ENCODE assay signal across 8 mouse cellular contexts in the genomic region with DNA sequence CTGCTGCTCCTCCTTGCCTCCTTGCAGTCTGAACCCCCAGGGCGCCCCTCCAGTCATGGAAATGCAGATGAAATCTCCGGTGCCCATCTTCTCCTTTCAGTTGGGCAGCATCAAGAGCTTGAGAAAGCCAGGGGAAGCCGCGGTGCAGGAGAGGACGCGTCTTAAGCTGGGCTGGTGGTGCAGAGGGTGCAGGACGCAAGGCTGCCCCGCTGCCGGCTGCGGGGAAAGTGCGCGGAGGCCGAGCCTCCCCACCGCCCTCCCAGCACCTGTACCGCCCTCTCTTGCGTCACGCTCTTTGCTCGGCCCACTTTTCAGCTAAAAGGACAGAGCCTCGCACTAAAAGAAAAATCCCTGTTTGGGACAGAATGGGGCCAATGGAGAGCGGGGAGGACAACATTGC. TPM values are rescaled to one million over a fixed set of nuclear protein-coding genes. Genes with fewer than 3 reads are reported as not detected.
DNase-seq lines count a peak whose midpoint lies in the region; ATAC-seq and TF ChIP-seq lines count a peak whose summit lies in the region.

Gene Synpo2 (minus strand): TSS at position 229 of the 400 bp plus-strand sequence.

- H3K9ac ChIP-seq in forebrain, embryonic 12.5 days = peak within 1 kb of the TSS; percentile 46; the same call in 1 of the 2 replicates
- peak within 1 kb of the TSS; percentile 85 for H3K9ac ChIP-seq in heart, embryonic 16.5 days (ENCODE audit: low read length)
- H3K9ac ChIP-seq in liver, embryonic 14.5 days (replicated peaks) = no peak within 1 kb of the TSS
- peak within 1 kb of the TSS; percentile 33; the same call in 1 of the 2 replicates for H3K9ac ChIP-seq in neural tube, embryonic 12.5 days

- no peak for TF ChIP-seq CTCF in bone marrow, adult 2 months (IDR thresholded peaks at IDR 0.05; ENCODE audit: control insufficient read depth, insufficient read depth, low read length)
- no peak for TF ChIP-seq CTCF in liver, embryonic 14.5 days (IDR thresholded peaks at IDR 0.05; ENCODE audit: low read depth)

- no peak for TF ChIP-seq EP300 in liver, embryonic 14.5 days (IDR thresholded peaks at IDR 0.05; ENCODE audit: low read depth)

- no peak within 1 kb of the TSS for H3K27ac ChIP-seq in bone marrow, adult 2 months (ENCODE audit: control insufficient read depth, insufficient read depth, low read depth, low read length, poor library complexity)
- no peak within 1 kb of the TSS for H3K27ac ChIP-seq in forebrain, embryonic 12.5 days
- H3K27ac ChIP-seq in heart, embryonic 16.5 days (ENCODE audit: low read length) = peak within 1 kb of the TSS; percentile 80
- no peak within 1 kb of the TSS for H3K27ac ChIP-seq in liver, embryonic 14.5 days
- H3K27ac ChIP-seq in neural tube, embryonic 12.5 days = no peak within 1 kb of the TSS

- no peaks in the 10 kb centered on the region for H3K4me1 ChIP-seq in bone marrow, adult 2 months (ENCODE audit: control insufficient read depth, insufficient read depth, low read length)
- peaks cover 17% of the 10 kb centered on the region for H3K4me1 ChIP-seq in forebrain, embryonic 12.5 days
- H3K4me1 ChIP-seq in heart, embryonic 16.5 days (ENCODE audit: control insufficient read depth, insufficient read depth, low read length) = peaks cover 15% of the 10 kb centered on the region
- H3K4me1 ChIP-seq in liver, embryonic 14.5 days (replicated peaks; ENCODE audit: control insufficient read depth in 2 of 2, insufficient read depth in 2 of 2, low read length in 1 of 2) = no peaks in the 10 kb centered on the region
- H3K4me1 ChIP-seq in neural tube, embryonic 12.5 days = peaks cover 9% of the 10 kb centered on the region; the same call in 1 of the 2 replicates

- peak; percentile 85; the same call in 1 of the 2 replicates for ATAC-seq in forebrain, embryonic 12.5 days (ENCODE audit: low FRiP score)
- ATAC-seq in heart, embryonic 16.5 days (replicated peaks; ENCODE audit: extremely low read depth, insufficient read depth, low FRiP score) = peak; percentile 79
- no peak for ATAC-seq in liver, embryonic 14.5 days (ENCODE audit: insufficient read depth)
- ATAC-seq in neural tube, embryonic 12.5 days (ENCODE audit: low FRiP score, low read depth) = peak; percentile 63; the same call in 1 of the 2 replicates

- no peaks in the 10 kb centered on the region for H3K9me3 ChIP-seq in forebrain, embryonic 12.5 days
- peaks cover 4% of the 10 kb centered on the region for H3K9me3 ChIP-seq in heart, embryonic 16.5 days (replicated peaks; ENCODE audit: control insufficient read depth, low read length)
- H3K9me3 ChIP-seq in liver, embryonic 14.5 days (ENCODE audit: control insufficient read depth, low read length) = no peaks in the 10 kb centered on the region
- H3K9me3 ChIP-seq in neural tube, embryonic 12.5 days = peaks cover 4% of the 10 kb centered on the region; the same call in 1 of the 2 replicates

- DNase-seq in A20 (ENCODE audit: low read depth, low spot score) = peak; percentile 77
- peak; percentile 69 for DNase-seq in kidney, postnatal 14 days
- no peak for DNase-seq in liver, embryonic 14.5 days (ENCODE audit: low read depth in 3 of 3, low spot score in 3 of 3)
- peak; percentile 32 for DNase-seq in testis, postnatal 14 days (ENCODE audit: low spot score)

- WGBS in bone marrow, adult 2 months = 6% methylated on average over 20 of the region's 20 CpGs
- WGBS in forebrain, embryonic 12.5 days = under 1% methylated on average over 20 of the region's 20 CpGs
- under 1% methylated on average over 20 of the region's 20 CpGs for WGBS in heart, embryonic 16.5 days
- WGBS in liver, embryonic 14.5 days (ENCODE audit: insufficient replicate concordance) = 1% methylated on average over 20 of the region's 20 CpGs
- WGBS in neural tube, embryonic 12.5 days = under 1% methylated on average over 20 of the region's 20 CpGs

- H3K27me3 ChIP-seq in forebrain, embryonic 12.5 days = peaks cover 18% of the 10 kb centered on the region; the same call in 1 of the 2 replicates
- no peaks in the 10 kb centered on the region for H3K27me3 ChIP-seq in heart, embryonic 16.5 days (ENCODE audit: control insufficient read depth, insufficient read depth, low read length)
- H3K27me3 ChIP-seq in liver, embryonic 14.5 days (ENCODE audit: control insufficient read depth, insufficient read depth, low read length) = peaks cover 6% of the 10 kb centered on the region
- peaks cover 9% of the 10 kb centered on the region; the same call in 1 of the 2 replicates for H3K27me3 ChIP-seq in neural tube, embryonic 12.5 days (replicated peaks)

- no peaks in the 10 kb centered on the region for H3K36me3 ChIP-seq in forebrain, embryonic 12.5 days (replicated peaks)
- no peaks in the 10 kb centered on the region for H3K36me3 ChIP-seq in heart, embryonic 16.5 days (ENCODE audit: control insufficient read depth, insufficient read depth)
- no peaks in the 10 kb centered on the region for H3K36me3 ChIP-seq in liver, embryonic 14.5 days (replicated peaks; ENCODE audit: control insufficient read depth, insufficient read depth, low read depth)
- no peaks in the 10 kb centered on the region for H3K36me3 ChIP-seq in neural tube, embryonic 12.5 days

- peak within 1 kb of the TSS; percentile 91 for H3K4me2 ChIP-seq in forebrain, embryonic 12.5 days
- H3K4me2 ChIP-seq in heart, embryonic 16.5 days (ENCODE audit: low read depth, low read length) = peak within 1 kb of the TSS; percentile 84
- H3K4me2 ChIP-seq in liver, embryonic 14.5 days (ENCODE audit: low read depth) = peak within 1 kb of the TSS; percentile 47
- peak within 1 kb of the TSS; percentile 78 for H3K4me2 ChIP-seq in neural tube, embryonic 12.5 days (replicated peaks)

- no peak for TF ChIP-seq POLR2A in bone marrow, adult 2 months (IDR thresholded peaks at IDR 0.05; ENCODE audit: borderline replicate concordance, control insufficient read depth, low read depth, low read length)

- H3K4me3 ChIP-seq in bone marrow, adult 2 months (replicated peaks; ENCODE audit: control insufficient read depth, low read depth, low read length) = peak within 1 kb of the TSS; percentile 40
- H3K4me3 ChIP-seq in forebrain, embryonic 12.5 days (replicated peaks) = peak within 1 kb of the TSS; percentile 43
- H3K4me3 ChIP-seq in heart, embryonic 16.5 days (ENCODE audit: low read length) = peak within 1 kb of the TSS; percentile 74
- H3K4me3 ChIP-seq in liver, embryonic 14.5 days (ENCODE audit: insufficient read depth in 1 of 2, low read depth in 2 of 2, low read length in 2 of 2) = peak within 1 kb of the TSS; percentile 18 to 26; a peak in 3 of 4 replicates
- peak within 1 kb of the TSS; percentile 39 for H3K4me3 ChIP-seq in neural tube, embryonic 12.5 days

RNA-seq across cellular contexts. Expression of gene Synpo2, which starts in this region (rescaled TPM):
- 0.70 and 0.80 TPM in 2 replicates for polyA plus RNA-seq in bone marrow, adult 2 months (2011; ENCODE audit: insufficient read depth, insufficient read length, low replicate concordance, missing spikeins)
- polyA plus RNA-seq in forebrain, embryonic 12.5 days (2016; fragmentation: Nextera tagmentation; extraction: Ambion mirVana) = 1.6 and 2.8 TPM in 2 replicates
- 11.4 and 11.5 TPM in 2 replicates for polyA plus RNA-seq in heart, embryonic 16.5 days (2015; fragmentation: Nextera tagmentation; extraction: Ambion mirVana)
- 0.03 TPM in 2 replicates for polyA plus RNA-seq in liver, embryonic 14.5 days (2012; rRNA removed)
- 0.04 TPM in 1 of 2 replicates, not detected in the other for polyA plus RNA-seq in liver, embryonic 14.5 days (2014; fragmentation: Nextera tagmentation; extraction: Ambion mirVana)
- 2.5 and 3.5 TPM in 2 replicates for polyA plus RNA-seq in neural tube, embryonic 12.5 days (2016; fragmentation: Nextera tagmentation; extraction: Ambion mirVana)

Comparison
In these comparisons a context has a peak if more than half of its experiments do, and no peak if none do; other contexts are left out.
1. DNase-seq: peak in A20 (single experiment), kidney, postnatal 14 days (single experiment) and testis, postnatal 14 days (single experiment); none in liver, embryonic 14.5 days (0 of 3).
2. H3K4me3 ChIP-seq: peak in every context shown above with its lines; median percentile 74 in heart, embryonic 16.5 days; 43 in forebrain, embryonic 12.5 days; 40 in bone marrow, adult 2 months; 39 in neural tube, embryonic 12.5 days; 22 in liver, embryonic 14.5 days.
3. Peak in every context shown above with its lines, with median percentiles within 50 percentile points of each other: H3K4me2 ChIP-seq.